Mouse (Mus musculus) intestine, postnatal 0 days (tissue): ENCODE measurements at regions not wholly inside any gene's neighbourhood (a gene's known extent, or its start where the extent isn't known, plus 50 kb on each side); places are given as distances from the start of the nearest gene placed in this dataset.

Experiments
- ATAC-seq: fragments of 200-750 bp; cut with Nextera tagmentation; 2 replicates; pipeline ENCODE4 v1.8.0; 2017; ENCODE audit warnings: mild to moderate bottlenecking, moderate TSS enrichment, moderate library complexity
- H3K27ac ChIP-seq: fragments of 300-500 bp; sonication (generic); 2 replicates; pipeline ENCODE4 v1.5.1; 2014; ENCODE audit warnings: mild to moderate bottlenecking, low read depth, low read length, moderate library complexity
- H3K27me3 ChIP-seq: fragments of 300-500 bp; sonication (generic); replicated peaks from 2 replicates; pipeline ENCODE4 v1.6.1; 2014; ENCODE audit warnings: low read length, mixed read lengths; ENCODE audit not compliant: control insufficient read depth, insufficient read depth
- H3K36me3 ChIP-seq: fragments of 300-500 bp; sonication (generic); 2 replicates; pipeline ENCODE4 v1.6.1; 2014; ENCODE audit warnings: mild to moderate bottlenecking, moderate library complexity; ENCODE audit not compliant: control insufficient read depth, insufficient read depth
- H3K4me1 ChIP-seq: fragments of 300-500 bp; sonication (generic); replicated peaks from 2 replicates; pipeline ENCODE4 v1.6.1; 2014; ENCODE audit warnings: antibody characterized with exemption, low read length, mixed read lengths; ENCODE audit not compliant: control insufficient read depth, insufficient read depth
- H3K4me2 ChIP-seq: fragments of 300-500 bp; sonication (generic); replicated peaks from 2 replicates; pipeline ENCODE4 v1.6.1; 2014; ENCODE audit warnings: low read depth, mild to moderate bottlenecking, moderate library complexity
- H3K4me3 ChIP-seq: fragments of 300-500 bp; sonication (generic); 2 replicates; pipeline ENCODE4 v1.5.1; 2014; ENCODE audit warnings: low read depth, low read length
- H3K9ac ChIP-seq: fragments of 300-500 bp; sonication (generic); 2 replicates; pipeline ENCODE4 v1.6.1; 2014; ENCODE audit warnings: mild to moderate bottlenecking, low read depth, low read length
- H3K9me3 ChIP-seq: fragments of 300-500 bp; sonication (generic); 2 replicates; pipeline ENCODE4 v1.6.1; 2016; ENCODE audit warnings: mixed run types; ENCODE audit not compliant: control insufficient read depth
- CTCF ChIP-seq: sonication (generic); IDR thresholded peaks from 2 replicates; pipeline ENCODE4 v1.5.1; 2016; ENCODE audit warnings: low read depth, mild to moderate bottlenecking, control low read depth, antibody characterized with exemption, moderate library complexity
- WGBS: fragments of 180-500 bp; shearing (Covaris S2); extraction: QIAGEN DNeasy Blood & Tissue Kit; methylation state at CpG from one replicate; pipeline ENCODE4 v1.1.7; 2014; 5-methylcytosine and 5-hydroxymethylcytosine counted together

DNA sequence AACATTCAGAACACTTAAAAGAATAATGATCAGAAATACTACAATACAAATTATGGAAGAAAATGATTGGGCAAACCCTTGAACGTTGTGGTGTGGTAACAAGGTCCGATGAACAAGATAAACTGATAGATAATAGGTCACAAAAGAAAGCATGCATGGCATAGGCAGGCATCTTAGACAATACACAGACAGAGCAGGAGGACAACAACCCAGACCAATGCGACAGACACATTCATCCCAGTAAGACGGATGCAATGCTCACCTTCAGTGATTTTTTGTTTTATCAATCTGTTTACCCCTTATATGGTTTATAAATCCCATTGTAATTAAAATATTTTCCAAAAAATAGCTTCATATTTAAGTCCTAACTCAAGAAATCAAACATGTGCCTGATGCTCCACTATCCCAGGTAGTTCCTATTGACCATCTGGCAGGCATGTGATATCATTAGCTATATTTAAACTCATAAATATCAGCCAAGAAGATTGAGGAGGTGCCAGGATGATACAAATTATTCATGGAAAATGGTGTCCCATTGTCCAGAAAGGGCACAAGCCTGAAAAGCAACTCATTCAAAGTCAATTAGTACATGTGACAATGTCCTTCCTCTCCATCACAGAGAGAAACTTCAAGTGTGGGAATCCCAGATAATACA, 166.3 kb downstream of the Klf7 start:
- Histone ChIP-seq H3K9me3 (no peaks in the 10 kb centered on the region), H3K4me3 (no peak overlapping the region), H3K27ac (no peak overlapping the region), H3K9ac (no peak overlapping the region), H3K36me3 (no peaks in the 10 kb centered on the region), H3K27me3 (no peaks in the 10 kb centered on the region), H3K4me1 (no peaks in the 10 kb centered on the region), H3K4me2 (no peak overlapping the region)
- no peak for TF ChIP-seq CTCF
- 86% methylated on average over 4 of the region's 4 CpGs for WGBS
- ATAC-seq: no peak

DNA sequence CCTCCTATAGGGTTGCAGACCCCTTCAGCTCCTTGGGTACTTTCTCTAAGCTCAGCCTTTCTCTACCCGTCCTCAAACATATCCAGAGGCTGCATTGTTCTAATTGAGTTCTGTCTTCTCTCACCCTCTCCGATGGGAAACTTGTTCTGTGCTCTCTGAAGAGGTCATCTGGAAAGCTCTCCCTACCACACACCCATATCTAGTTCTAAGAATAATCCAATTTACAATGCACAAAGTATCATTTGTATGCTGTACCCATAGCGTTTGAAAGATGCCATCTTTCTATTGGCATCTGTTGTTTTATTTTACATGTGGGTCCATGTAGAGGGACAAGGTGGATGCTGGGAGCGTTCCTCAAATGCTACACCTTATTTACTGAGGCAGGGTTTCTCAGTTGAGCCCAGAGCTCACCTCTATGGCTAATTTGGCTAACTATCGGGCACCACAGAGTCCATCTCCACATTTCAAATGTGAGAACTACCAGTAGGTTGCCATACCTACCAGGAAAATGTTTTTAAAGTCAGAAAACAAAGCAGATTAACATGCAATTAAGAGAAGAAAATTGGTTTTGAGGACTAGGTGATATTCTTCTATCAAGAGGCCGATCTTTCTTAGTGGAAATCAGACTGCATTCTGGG, 167.1 kb downstream of the Klf7 start:
- Histone ChIP-seq H3K9me3 (no peaks in the 10 kb centered on the region), H3K36me3 (no peaks in the 10 kb centered on the region), H3K4me2 (no peak overlapping the region), H3K4me3 (no peak overlapping the region), H3K27me3 (no peaks in the 10 kb centered on the region), H3K27ac (no peak overlapping the region), H3K4me1 (no peaks in the 10 kb centered on the region), H3K9ac (no peak overlapping the region)
- no peak for TF ChIP-seq CTCF
- 93% methylated on average over 6 of the region's 6 CpGs for WGBS
- ATAC-seq: no peak

DNA sequence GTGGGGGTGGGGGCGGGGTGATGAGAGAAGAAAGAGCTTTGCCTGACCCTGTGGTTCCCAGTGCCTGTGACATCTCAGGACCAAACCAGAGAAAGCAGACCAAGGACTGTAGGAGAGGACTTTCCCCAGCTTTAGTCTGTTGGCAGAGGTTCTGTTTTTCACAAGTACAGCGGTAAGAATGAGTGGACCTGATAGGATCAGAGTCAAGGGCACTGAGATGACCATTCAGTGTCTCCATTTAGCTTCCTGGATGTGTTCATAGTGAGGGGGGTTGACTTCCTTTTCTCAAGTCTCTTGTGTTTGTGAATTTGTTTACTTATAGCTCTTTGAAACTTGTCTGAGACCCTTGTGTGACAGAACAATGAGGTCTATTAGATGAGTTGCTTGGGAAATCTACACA, 167.9 kb downstream of the Klf7 start:
- Histone ChIP-seq H3K9ac (no peak overlapping the region), H3K36me3 (no peaks in the 10 kb centered on the region), H3K27ac (no peak overlapping the region), H3K4me3 (no peak overlapping the region), H3K4me1 (no peaks in the 10 kb centered on the region), H3K27me3 (no peaks in the 10 kb centered on the region), H3K4me2 (no peak overlapping the region), H3K9me3 (no peaks in the 10 kb centered on the region)
- TF ChIP-seq CTCF: no peak
- ATAC-seq: no peak
- WGBS: 60% methylated on average over 2 of the region's 2 CpGs

DNA sequence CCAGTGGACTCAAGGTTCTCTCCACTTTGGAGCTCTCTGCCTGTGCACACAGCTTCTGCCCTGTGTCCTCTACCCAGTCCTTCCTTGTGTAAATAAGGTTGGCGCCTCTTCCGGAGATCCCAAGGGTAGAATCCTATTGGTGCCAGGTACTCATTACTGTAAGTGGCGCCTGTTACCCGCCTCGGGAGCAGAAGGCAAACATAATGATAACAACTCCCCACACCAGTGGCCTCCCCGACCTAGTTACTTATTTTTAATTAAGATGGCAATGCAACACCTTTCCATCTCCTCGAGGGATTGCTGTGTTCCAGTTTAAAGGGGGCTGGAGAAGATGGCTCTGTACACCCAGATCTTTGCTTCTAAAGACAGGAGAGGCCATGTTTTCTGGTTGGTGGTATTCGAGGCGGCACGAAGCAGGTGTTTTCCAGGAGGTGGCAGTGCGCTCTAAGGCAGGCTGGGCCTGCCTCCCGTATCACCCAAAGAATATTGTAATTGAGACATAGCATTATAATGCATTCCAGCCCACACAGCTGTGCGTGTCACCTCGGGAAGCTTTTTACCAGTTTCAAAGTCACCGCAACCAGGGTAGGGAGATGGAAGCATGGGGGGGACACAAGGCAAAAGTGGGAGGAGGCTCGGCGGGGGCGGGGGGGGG, 168.7 kb downstream of the Klf7 start:
- 57% methylated on average over 18 of the region's 18 CpGs for WGBS
- H3K9me3 ChIP-seq: no peaks in the 10 kb centered on the region
- no peaks in the 10 kb centered on the region for H3K36me3 ChIP-seq
- peak; percentile 83 for TF ChIP-seq CTCF
- H3K9ac ChIP-seq: no peak overlapping the region
- H3K27me3 ChIP-seq: no peaks in the 10 kb centered on the region
- H3K27ac ChIP-seq: no peak overlapping the region
- no peak overlapping the region for H3K4me3 ChIP-seq
- H3K4me1 ChIP-seq: no peaks in the 10 kb centered on the region
- 0 out of 2 replicates have a peak overlapping the region, but pooled peaks have one; percentile 21 for H3K4me2 ChIP-seq
- 0 out of 2 replicates have a peak, but pooled peaks have one; percentile 45 for ATAC-seq

- no peak overlapping the region for H3K9ac ChIP-seq
- ATAC-seq: no peak
- no peak overlapping the region for H3K4me2 ChIP-seq
- H3K4me3 ChIP-seq: no peak overlapping the region
- H3K36me3 ChIP-seq: no peaks in the 10 kb centered on the region
- H3K27ac ChIP-seq: no peak overlapping the region
- no peaks in the 10 kb centered on the region for H3K9me3 ChIP-seq
- 53% methylated on average over 7 of the region's 7 CpGs for WGBS
- H3K4me1 ChIP-seq: no peaks in the 10 kb centered on the region
- TF ChIP-seq CTCF: no peak
- no peaks in the 10 kb centered on the region for H3K27me3 ChIP-seq
These were observed 170.4 kb downstream of the Klf7 start for GRCm38 (mm10) chr1:63951663-63952062.

DNA sequence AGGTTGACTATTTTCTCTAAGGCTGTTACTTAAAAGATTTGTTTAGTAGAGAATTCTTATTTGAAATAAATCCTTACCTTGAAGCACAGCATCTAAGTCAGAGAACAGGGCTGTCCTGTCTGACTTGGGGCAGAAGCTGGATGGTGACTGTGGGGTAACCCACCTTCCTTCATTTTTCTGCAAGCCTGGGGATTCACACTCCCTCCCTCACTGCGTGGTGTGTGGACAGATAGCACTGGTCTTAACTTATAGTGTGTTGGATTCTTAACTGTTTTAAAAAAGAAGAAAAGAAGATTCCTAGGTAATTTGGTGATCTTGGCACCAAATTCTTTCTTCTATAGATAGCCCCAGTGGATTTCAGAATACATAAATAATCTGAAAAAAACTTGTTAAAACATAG, 174.8 kb downstream of the Klf7 start:
- H3K9ac ChIP-seq: no peak overlapping the region
- WGBS: 77% methylated on average over 1 of the region's 1 CpGs

More for the DNA sequence above, 174.8 kb downstream of the Klf7 start:
- no peak overlapping the region for H3K4me2 ChIP-seq
- H3K27me3 ChIP-seq: no peaks in the 10 kb centered on the region
- no peaks in the 10 kb centered on the region; the same call in 1 of the 2 replicates for H3K4me1 ChIP-seq
- no peaks in the 10 kb centered on the region for H3K36me3 ChIP-seq
- ATAC-seq: no peak
- H3K4me3 ChIP-seq: no peak overlapping the region
- no peak overlapping the region for H3K27ac ChIP-seq
- no peak for TF ChIP-seq CTCF
- H3K9me3 ChIP-seq: no peaks in the 10 kb centered on the region
